Mouse (Mus musculus) kidney, postnatal 4 days (tissue): ENCODE data around the gene Prkci.

Experiments used
- DNase-seq, 2 experiments: peaks; one replicate each; pipeline ENCODE4 v3.0.0; 2021; ENCODE audit warnings: mixed read lengths in 2 of 2

Gene Prkci

DNA sequence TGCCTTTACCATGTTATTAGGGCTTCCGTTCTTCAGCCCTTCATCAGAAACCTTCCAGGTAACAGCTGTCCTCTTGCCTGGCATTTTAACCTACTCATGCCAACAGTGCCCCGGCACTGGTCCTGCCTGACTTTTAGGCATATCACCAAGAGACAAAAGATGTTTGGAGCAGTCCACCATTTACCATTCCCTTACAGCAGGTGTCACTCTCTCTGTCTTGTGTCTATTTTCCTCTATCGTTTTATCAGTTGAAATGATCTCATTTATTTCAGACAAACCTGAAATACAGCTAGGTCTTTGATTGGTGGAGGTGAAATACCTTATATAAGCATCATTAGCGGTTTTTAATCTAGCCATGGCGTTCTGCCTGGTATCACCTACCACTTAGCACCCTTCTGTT is 53.5 kb downstream of the Prkci start:
- no peak for DNase-seq

DNA sequence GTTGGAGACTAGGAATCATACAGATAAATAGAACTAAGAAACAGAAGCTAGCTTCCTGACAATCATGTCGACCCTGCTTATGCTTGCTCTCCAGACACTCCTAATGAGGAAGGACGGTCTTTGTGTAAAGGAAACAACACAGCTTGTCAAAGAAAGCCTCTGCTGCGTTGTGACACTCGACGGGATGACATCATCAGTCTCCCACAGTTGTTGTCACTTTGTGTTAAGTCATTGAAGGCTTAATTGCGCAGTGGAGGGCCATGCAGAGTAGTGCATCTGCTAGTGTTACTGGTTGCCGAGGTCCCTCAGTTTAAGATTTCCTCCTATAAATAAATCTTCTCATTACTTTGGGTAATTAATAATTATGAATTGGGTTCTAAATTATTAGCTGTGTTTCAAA is 54.8 kb downstream of the Prkci start:
- no peak for DNase-seq

DNA sequence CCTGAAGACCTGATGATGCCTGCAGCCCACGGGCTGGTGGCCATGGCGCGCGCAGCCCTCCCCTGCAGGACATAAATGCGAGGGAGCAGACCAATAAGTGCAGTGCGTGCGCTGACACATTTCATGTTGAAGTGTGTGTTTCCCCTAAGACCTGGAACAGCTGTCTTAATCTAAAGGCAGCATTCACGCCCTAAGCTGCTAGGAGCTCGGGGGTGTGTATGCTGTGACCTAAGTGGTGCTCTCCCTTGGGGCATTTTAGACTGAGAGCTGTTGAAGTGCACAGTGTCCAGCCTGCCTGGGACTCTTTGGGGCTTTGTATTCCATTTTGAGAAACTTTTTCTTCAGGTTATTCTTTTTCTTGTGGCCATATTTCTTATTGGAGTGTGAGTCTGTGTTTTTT is 56.2 kb downstream of the Prkci start:
- no peak for DNase-seq

DNA sequence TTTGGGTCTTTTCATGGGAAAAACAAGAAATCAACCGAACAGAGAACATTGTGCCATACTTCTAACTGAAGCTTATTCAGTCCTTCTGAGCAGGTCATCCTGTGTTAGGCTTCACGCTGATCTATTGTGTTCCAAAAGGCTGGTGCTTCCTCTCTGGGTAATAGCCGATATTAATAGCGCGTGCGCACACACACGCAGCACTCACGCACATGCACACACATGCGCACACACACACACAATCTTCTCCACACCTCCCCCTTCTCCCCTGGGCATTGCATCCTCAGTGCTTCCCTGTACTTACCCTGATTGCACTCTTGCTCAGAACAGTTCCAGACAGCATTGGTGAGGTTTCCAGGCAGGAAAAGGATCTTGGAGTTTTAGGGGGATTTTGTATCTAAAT is 57.6 kb downstream of the Prkci start:
- no peak for DNase-seq

DNA sequence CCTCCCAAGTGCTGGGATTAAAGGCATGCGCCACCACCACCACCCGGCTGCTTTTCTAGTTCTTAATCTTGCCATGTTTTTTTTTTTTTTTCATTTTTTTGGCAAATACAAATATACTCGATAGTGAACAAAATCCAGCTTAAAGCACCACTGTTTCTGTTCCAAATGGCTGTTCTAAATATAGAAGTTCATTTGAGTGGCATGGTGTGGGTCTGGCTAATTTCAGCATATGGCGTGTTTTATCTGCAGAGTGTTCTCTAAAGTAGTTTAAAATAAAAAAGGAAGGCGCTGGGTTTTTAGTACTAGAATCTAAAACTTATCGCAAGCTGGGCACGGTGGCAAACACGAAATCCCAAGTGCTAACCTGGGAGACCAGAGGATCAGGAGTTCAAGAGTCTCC is 59.3 kb downstream of the Prkci start:
- DNase-seq: no peak

DNA sequence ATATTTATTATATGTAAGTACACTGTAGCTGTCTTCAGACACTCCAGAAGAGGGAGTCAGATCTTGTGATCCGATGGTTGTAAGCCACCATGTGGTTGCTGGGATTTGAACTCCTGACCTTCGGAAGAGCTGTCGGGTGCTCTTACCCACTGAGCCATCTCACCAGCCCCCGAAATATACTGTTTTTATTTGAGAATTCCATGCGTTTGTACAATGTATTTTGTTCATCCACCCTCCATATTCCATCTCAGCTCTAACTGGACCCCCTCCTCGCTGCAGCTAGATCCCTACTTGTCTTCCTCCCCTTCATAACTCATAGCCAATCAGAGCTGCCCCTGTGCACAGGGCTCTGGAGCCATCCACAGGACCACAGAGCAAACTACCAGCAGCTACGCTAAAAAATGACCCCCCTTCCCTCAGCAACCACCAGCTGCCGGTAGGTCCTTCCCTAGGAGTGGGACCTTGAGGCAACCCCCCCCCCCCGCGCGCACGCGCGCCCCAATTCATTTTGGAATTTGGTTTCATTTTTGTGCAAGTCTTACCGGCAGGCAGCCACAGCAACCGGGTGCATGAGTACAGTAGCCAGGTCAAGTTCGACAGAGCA is 60.6 kb downstream of the Prkci start:
- DNase-seq: peak; percentile 54 to 75

DNA sequence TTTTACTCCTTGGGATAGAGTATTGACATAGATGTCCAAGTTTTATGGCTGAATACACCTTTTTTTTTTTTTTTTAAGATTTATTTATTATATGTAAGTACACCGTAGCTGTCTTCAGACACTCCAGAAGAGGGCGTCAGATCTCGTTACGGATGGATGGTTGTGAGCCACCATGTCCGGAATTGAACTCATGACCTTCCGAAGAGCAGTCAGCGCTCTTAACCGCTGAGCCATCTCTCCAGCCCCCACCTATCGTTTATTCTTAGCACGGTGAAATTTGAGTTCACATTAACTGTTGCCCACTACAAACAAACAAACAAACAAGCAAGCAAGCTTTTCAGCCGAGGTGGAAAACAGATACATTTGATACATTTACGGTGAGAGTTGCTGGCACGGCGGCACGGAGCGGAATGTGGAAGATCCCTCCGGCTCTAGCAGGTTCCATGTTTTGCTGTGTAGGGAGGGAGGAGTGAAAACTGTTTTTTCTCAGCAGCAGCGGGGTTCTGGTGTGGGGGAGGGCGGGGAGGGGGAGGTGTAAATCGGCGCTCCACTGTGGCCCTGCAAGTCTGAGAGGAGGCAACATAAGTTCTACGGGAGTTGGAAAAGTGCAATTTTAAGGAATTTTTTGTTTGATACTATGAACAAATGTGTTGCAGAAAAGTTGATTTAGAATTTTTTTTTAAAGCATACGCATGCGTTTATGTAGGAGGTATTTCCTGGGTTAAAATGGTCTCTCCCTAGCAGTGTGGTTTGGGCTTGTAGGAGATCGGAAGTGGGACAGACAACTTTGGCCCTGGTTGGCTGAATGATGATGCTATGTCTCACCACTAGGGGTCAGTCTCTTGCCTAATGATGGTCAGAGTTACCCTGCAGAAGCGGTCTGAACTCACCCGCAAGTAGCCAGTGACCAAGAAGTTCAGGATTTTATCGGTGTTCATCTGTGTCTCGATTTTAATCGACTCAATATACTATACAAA is 61.4 kb downstream of the Prkci start:
- peak; percentile 69 to 81 for DNase-seq

DNA sequence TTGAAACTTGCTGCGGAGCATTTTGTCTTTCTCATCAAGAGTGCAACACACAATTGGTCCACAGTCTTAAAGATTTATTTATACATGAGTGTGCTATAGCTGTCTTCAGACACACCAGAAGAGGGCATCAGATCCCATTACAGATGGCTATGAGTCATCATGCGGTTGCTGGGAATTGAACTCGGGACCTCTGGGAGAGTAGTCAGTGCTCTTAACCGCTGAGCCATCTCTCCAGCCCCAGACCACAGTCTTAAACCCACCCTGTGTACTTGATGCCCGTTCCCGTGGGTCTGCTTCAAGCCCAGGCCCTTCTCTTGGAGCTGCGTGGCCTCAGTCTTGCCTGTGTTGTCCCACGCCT is 65.2 kb downstream of the Prkci start:
- DNase-seq: no peak

DNA sequence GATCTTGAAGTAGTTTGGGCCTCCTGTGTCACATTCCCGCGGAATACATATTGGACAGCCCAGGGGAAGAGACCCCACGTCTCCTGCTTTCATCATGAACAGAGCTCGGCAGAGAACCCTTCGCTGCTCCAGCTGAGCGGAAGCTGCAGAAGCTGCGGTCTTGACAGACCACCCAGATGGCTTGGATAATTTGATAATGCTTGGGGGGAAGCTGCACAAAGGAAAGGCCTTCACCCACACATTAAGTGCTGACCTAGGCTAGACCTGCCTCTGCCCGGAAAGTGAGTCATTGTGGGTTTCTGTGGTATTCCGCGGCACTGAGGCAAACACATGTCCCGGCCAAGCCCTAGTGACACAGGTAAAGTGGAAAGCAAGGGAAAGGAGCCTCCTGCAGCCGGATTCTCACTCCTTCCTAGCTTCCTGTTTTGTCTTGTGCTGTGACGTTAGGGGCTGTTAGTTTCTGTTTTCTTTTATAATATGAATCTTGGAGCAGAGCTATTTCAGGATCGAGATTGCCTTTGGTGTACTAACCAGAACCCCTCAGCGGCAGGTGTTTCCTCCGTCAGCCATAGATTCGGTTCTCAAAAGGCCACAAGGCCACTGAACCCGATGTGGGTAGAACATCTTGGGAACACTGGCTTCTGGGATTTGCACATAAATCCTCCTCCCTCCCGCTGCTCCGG is 65.7 kb downstream of the Prkci start:
- peak; percentile 27 to 44 for DNase-seq

DNA sequence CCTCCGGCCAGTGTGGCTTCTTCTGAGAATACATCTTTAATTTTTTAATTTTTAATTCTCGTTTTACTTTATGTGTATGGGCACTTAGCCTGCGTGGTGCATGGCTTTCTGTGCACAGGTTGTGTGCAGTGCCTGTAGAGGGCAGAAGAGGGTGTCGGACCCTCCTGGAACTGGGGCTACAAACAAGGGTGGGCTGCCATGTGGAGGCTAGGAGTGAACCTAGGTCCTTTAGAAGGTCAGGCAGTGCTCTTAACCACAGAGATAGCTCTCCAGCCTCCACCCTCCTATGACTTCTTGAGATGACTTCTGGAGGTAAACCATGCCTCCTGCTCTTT is 66.2 kb downstream of the Prkci start:
- peak; percentile 11 to 29 for DNase-seq

DNA sequence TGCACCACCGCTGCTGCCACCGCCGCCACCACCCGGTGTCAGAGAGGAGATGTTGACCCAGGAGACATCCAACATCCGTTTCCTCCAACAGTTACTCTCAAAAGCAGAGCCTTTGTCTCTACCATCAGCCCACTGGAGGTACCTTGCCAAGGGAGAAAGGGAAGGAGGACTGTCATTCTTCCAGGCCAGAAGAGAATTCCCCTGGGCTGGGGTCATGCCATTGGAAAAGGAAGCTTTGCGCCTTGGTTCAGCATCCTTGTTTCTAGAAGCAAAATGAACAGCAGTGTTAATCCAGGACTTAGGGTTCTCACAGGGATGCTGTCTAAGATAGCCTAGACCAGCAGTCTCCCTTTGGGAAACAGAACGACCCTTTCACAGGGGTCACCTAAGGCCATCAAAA is 66.8 kb downstream of the Prkci start:
- no peak for DNase-seq

DNA sequence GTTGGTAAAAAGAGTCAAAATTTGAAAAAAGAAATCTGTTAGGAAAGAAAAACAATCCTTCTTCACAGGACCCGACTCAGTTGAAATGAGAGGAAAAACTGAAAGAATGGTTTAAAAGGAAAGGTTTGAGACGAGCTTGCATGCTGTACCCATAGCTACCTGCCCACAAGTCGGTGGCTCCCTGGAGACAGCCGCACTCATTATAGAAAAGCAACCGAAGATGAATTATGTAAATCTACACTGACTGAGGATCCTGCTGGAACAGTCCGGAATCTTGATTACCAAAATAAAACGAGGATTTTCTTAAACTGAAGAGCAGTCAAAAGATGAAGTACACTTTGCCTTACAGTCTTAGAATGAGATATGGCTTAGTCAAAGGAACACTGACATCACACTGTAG is 72.9 kb downstream of the Prkci start:
- no peak for DNase-seq

DNA sequence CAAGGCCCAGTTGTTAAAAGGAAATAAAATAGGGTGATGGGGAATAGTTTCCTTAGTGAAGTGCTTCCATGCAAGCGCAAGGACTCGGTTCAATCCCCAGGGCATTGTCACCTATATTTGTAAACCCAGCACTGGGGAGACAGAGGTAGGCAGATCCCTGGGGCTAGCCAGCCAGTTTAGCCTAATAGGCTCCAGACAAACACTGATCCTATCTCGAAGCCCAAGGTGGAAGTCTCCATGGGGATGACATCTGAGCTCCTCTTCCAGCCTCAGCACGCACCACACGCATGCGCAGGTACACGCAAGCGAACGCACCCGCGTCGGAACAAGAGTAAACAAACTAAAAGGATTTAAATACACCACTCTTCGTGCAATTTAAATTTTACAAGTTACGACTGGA is 76.3 kb downstream of the Prkci start:
- DNase-seq: no peak

DNA sequence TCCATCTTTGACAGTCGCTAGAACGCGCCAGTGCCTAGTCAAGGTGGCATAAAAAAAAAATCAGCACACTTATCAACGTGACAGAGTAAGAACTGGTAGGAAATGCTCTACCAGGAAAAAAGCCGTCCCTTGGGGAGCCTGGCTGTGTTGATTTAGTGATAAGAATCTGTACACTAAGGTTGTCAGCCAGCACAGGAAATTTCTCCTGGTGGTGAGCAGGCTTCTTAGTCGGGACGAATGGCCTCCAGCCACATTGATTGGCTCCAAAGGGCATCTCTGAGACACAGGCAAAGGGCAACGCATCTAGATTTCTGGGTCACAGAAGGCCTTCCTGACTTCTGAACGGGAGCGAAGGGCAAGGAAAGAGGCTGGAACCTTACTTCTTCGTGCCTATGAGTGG is 80.3 kb downstream of the Prkci start:
- peak; percentile 22 to 45 for DNase-seq

DNA sequence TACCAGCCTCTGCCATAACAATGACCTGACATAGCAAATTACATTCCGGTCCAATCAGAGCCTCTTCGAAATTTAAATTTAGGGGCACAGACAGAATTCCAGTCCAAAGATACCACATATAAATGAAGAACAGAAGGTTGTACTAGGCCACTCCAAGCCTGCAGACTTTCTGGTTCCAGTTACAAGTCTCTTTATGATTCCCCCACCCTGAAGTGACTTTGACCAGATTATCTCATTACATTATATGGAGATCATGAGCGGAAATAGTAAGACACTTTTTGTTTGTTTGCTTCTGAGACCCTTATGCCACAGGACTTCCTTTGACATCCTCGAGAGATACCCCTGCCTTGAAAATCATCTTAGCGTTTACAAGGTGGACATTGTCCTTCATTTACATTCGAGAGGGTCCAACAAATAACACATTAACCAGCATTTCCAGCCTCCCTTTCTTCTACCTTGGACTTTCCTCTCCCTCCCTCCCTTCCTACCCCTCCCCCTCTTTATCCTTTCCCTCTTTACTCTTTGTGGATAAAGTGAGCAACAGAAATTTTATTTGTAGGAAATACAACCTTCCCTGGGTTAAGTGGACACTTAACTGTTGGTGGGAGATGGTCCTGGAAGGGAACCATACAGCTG is 81.6 kb downstream of the Prkci start:
- no peak for DNase-seq

DNA sequence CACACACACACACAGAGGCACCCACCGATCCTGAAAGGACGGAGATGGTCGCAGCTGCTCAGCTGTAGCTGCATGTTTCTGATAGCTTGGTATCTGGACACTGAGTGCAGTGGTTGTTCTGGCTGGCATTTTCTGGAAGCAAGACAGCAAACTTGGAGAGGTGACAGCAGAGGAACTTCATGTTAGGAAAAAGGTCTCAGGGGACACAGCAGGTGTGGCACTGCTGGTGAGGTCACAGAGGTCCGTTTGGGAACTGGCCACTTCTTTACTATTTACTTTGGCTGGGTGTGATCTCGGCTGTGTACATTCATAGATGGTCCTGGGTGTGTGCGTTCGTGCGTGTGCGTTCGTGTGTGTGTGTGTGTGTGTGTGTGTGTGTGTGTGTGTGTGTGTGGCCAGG is 83.9 kb downstream of the Prkci start:
- peak in 1 of 2 experiments; percentile 25 for DNase-seq

DNA sequence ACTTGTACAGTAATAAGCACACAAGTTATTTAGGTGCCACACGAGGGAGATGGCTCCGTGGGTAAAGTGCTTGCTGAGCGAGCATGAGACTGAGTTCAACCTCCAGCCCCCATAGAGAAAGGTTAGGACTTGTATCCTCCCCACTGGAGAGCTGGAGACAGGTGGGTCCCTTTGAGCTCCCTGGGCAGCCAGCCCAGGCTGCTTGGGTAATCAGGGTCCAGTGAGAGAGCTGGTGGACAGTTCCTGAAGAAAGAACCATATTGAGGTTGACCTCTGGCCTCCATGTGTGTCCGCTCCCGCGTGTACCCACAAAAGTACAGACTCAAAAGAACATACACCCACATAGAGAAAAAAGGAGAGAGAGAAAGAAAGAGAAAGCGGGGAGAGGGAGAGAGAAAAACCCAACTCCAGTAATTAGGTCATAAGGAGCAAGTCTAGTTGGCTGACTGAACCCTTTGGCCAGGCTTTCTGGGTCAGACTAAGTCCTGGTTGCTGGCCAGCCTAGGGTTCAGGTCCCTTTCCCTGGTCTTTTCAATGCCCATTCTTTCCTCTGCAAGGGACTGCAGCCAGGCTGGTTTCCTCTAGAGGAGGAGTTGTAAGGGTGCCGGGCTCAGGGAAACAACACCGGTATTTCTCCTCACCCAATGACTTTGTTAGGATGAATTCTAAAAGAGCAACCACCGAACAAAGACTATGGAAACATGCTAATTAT is 85.4 kb downstream of the Prkci start:
- no peak for DNase-seq

DNA sequence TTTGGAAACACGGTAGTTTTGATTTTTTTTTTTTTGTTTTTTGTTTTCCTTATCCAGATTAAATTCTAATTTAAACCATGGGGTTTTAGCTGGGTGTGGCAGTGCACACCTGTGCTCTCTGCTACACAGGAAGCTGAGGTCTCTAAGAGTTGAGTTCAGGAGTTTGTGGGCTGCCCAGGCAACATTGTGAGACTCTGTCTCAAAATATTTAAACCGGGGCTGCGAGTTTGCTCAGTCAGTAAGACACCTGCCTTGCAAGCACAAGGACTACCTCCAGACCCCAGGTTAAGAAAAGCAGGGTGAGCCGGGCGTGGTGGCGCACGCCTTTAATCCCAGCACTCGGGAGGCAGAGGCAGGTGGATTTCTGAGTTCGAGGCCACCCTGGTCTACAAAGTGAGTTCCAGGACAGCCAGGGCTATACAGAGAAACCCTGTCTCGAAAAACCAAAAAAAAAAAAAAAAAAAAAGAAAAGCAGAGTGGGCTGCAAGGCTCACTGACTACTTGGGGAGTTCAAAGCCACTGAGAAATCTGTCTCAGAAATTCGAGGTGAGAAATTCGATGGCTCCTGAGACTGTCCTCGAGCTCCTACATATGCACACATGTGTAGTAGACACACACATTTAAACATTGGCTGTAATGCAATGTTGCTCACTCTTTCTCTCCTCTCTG is 87.4 kb downstream of the Prkci start:
- DNase-seq: no peak

DNA sequence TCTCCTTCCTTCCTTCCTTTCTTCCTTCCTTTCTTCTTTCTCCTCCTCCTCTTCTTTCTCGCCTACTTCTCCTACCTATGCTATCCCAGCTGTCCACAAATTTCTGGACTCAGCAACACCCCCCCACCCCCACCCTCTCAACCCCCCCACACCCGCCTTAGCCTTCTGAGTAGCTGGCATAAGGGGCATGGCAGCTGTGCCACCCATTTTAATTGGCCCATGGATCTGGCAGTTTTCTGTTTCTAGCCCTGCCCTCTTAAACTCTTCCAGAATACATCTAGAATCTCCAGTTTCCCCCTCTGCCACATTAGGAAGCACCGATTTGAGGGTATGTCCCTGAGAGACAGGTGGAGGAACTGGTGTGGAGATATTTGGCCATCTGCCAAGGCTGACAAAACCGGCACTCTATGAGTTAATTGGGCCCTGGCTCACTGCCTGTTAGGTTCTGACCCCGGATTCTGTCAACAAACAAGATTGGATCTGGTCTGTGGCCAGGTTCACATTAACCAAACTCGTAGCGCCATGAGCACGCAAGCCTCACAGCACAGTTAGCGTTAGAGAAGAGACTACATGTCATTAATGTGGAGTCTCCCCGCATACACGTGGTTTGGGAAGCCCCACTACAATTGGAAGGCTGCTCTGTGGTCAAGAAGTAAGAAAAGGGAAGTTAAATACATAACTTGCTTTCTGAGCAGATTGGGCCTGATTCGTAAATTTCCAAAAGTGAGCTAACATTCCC is 88.1 kb downstream of the Prkci start:
- peak; percentile 73 to 80 for DNase-seq

DNA sequence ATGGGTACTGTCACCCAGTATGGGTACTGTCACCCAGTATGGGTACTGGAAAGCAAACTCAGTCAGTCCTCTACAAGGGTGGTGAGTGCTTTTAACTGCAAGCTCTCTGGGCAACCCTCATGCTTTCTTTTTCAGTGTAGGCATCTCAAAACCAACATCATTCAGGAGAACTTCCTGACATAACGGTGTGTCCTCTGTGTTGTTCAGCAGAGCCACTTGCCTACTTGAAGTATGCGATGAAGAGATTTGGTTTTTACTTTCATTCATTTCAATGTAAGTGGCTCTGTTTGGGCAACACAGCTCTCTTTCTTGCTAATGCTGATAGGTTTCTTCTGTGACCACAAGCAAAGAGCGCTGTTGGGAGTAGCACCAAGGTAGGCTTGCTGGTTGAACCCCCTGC is 89.5 kb downstream of the Prkci start:
- no peak for DNase-seq
